Mouse (Mus musculus) lung, adult 18-20 months (tissue): ENCODE measurements around the gene Lsm2.
"Not testable (repeated sequence)": the region's sequence is repeated elsewhere in the genome, so short reads cannot be mapped to it uniquely, and the experiment has no call there.

ENCODE experiments used
- DNase-seq, 2 experiments: peaks; one replicate each; pipeline ENCODE4 v3.0.0; 2022; ENCODE audit warnings: mixed read lengths in 2 of 2

The Lsm2 gene

DNA sequence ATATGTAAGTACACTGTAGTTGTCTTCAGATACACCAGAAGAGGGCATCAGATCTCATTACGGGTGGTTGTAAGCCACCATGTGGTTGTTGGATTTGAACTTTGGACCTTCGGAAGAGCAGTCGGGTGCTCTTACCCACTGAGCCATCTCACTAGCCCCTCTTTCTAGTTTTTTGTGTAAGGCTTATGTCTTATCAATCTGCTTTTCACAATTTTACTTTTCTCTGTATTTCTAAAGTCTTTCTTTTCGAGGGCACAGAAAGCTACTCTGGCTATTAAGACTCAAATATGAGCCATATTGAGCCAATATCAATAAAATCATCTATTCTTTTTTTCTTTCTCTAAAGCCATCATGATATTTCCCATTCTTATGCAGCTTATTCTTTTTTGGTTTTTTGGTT is 13.5 kb downstream of the Lsm2 start:
- DNase-seq = not testable (repeated sequence)

GRCm38 (mm10) chr17:34995927-34996326 is 14.3 kb downstream of the Lsm2 start:
- DNase-seq = not testable (repeated sequence)

DNA sequence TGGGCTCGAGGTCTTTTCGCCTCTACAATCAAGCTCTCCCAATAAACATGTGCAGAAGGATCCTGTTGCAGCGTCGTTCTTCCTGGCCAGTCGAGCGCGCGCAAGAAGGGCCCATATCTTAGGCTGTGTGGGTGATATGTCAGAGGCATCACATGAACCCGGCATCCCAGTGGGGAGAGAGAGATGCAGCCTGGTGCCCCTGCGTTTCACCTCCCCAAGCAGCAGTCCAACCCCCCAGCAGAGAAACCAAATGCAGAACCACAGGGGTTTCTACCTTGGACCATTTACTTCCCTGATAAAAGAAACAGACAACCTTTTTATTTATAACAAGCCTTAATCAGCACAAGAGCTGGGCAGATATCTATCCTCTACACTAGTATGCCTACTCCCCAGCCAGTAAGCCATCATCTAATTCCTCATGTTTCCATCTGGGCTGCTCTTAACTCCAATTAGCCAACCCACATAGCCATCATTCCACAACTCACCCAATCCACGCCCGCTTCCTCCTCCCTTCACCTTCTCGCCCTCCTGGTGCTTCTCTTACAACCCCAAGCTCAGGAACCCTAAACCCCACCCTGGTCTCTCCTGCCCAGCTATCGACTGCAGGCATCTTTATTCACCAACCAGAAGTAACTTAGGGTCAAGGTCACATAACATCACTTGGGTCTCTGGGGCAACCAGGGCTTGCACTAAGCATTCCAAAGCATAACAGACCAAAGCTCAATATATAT is 14.9 kb downstream of the Lsm2 start:
- DNase-seq = no peak

DNA sequence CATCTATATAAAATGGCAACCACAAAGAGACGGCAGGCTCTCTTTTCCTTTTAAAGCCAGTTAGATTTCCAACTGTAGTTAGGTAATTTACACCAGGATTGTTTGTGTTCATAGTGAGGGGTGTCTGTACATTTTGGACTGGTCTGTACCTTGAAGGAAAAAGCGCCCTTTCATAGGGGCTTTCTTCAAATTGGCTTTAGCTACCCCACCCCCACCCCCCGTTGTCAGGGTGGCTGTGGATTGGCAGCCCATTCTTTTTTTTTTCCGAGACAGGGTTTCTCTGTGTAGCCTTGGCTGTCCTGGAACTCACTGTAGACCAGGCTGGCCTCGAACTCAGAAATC is 15.5 kb downstream of the Lsm2 start:
- DNase-seq = no peak

- no peak for DNase-seq
These were observed 17.1 kb downstream of the Lsm2 start for GRCm38 (mm10) chr17:34998526-34999430.

- not testable (repeated sequence) for DNase-seq
These were observed 18.4 kb downstream of the Lsm2 start for GRCm38 (mm10) chr17:34999871-35000716.

GRCm38 (mm10) chr17:35000717-35001451 is 19.2 kb downstream of the Lsm2 start, which contains the start of gene Vars:
Gene Vars, plus strand, starts transcription at chr17:35000987.
- DNase-seq = peak; percentile 85 to 86

DNA sequence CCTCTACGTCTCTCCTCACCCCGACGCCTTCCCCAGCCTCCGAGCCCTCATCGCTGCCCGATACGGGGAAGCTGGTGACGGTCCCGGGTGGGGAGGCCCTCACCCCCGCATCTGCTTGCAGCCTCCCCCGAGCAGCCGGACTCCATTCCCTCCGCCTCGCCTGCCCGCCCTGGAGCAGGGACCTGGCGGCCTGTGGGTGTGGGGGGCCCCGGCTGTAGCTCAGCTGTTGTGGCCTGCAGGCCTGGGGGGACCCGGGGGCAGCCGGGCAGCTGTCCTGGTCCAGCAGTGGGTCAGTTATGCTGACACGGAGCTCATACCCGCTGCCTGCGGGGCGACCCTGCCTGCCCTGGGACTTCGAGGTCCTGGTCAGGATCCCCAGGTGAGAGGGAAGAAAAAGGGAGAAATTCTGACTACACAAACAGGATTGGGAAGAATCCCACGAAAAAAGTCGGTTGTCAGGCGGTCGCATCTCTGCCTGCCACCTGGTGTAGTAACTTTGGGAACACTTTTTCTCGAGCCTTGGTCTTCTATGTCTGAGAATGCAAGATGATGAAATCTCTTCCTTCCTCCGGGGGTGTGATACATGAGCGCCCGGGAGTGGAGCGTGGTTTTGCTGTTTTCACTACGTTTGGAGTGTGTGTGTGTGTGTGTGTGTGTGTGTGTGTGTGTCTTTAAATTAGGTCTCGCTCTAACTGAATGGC is 19.9 kb downstream of the Lsm2 start:
- DNase-seq = peak in 1 of 2 experiments; percentile 42

DNA sequence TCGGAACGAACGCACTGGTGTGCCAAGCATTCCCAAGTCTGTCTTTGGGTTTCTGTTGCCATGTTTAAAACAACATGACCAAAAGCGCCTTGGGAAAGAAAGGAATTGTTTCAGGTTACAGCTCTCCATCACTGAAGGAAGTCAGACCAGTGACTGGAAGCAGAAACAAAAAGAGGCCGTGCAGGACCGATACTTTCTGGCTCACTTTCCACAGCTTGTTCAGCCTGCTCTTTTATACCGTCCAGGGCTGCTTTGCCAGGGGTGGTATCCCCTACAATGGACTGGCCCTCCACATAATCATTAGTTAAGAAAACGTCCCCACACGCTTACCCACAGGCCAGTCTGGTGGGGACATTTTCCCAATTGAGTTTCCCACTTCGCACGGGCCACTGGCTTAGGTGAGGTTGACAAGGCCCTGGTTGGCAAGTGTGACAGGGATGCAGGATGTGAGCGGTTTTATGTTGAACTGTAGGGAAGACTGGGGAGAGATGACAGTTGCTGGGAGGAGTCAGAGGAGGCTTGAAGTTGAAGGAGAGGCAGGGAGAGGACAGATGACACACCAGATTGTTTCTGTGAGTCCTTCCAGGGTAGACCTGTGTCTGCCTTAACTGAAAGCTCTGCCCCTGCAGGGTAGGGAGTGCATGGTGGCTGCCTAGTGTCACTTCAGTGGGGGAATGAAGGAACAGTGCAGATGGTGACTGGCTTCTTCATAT is 20.6 kb downstream of the Lsm2 start:
- DNase-seq = no peak

DNA sequence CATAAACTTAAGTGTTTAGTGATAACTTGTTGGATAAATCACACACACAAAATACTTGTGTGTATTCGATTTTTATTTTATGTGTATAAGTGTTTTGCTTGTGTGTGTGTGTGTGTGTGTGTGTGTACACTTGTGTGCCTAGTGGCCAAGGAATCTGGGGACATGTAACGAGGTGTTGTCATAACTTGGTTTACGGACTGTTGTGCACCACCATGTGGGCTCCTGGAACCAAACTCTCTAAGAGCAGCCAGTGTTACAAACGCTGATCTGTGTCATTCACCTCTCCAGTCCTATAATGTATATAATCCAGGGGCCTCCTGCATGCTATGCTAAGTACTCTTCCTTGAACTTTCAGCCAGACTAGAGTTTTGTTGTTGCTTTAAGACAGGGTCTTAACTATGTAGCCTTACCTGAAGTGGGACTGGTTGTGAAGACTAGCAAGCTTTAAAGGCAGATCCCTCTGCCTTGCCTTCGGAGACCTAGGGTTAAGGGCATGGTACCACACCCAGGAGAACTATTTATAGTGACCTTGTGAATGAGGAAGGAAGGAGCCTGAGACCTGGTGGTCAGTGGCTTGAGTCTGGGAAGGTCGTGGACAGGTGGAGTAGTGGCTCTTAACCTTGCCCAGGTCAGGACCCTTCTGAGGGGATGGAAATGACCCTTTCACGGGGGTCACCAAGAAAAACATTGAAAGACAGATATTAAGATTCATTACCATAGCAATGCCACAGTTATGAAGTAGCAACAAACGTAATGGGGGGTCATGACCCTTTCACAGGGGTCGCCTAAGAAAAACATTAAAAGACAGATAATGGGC is 21.6 kb downstream of the Lsm2 start:
- DNase-seq = no peak

GRCm38 (mm10) chr17:35004075-35004717 is 22.5 kb downstream of the Lsm2 start:
- no peak for DNase-seq

GRCm38 (mm10) chr17:35005158-35005557 is 23.5 kb downstream of the Lsm2 start:
- DNase-seq = no peak

GRCm38 (mm10) chr17:35005902-35006301 is 24.2 kb downstream of the Lsm2 start:
- not testable (repeated sequence) for DNase-seq

DNA sequence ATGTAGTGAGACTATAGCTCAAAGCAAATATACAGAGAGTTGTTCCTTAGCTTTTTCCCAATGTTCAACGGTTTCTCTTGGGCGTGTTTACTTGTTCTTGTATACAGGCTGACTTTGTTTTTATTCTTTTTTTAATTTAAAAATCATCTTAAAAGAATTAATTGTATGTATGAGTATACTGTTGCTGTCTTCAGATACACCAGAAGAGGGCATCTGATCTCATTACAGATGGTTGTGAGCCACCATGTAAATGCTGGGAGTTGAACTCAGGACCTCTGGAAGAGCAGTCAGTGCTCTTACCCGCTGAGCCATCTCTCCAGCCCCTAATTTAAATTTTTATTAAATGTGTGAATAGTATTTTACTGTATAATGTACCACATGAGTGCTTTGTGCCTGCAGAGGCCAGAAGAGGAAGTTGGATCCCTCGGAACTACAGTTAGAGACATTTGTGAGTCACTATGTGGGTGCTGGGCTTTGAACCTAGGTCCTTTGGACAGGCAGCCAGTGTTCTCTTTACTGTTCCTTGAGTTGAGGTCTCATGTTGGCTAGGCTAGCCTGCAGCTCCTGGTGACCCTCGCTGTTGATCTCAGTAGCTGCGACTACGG is 25.8 kb downstream of the Lsm2 start:
- no peak for DNase-seq

- no peak for DNase-seq
These were observed 27.9 kb downstream of the Lsm2 start for GRCm38 (mm10) chr17:35009586-35009985.

GRCm38 (mm10) chr17:35011440-35011839 is 29.8 kb downstream of the Lsm2 start:
- DNase-seq = no peak

DNA sequence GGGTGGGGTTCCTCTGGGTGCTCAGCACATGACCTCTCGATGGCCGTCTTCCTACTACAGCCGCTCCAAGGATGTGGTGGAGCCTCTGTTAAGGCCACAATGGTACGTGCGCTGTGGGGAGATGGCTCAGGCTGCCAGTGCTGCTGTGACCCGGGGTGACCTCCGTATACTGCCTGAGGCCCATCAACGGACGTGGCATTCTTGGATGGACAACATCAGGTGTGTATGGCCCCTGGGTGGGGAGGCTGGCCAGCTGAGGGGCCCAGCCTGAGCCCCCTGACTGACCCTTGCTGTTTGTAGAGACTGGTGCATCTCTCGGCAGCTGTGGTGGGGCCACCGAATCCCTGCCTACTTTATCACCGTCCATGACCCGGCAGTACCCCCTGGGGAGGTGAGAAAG is 30.8 kb downstream of the Lsm2 start:
- DNase-seq = no peak

DNA sequence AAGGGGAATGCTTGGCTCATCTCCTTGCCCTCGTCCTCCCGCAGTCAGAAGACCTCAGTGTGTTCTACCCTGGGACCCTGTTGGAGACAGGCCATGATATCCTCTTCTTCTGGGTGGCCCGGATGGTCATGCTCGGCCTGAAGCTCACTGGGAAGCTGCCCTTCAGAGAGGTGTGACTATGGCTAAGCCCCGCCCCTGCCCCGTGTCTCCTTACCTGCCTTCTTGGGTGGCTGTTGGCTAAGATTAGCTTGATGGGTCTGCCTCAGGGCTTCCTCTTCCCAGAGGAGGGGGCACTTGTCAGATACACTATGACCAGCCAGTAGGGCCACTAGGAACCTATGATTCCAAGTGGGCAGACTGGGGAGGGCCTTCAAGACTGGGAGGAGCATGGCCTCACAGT is 31.6 kb downstream of the Lsm2 start:
- no peak for DNase-seq

- no peak for DNase-seq
These were observed 33.6 kb downstream of the Lsm2 start for GRCm38 (mm10) chr17:35015296-35015695.
